Mouse (Mus musculus): ENCODE measurements around the gene Slc39a10. TPM values are rescaled to one million over a fixed set of nuclear protein-coding genes. Genes with fewer than 3 reads are reported as not detected.

Slc39a10 gene
- total and polyA plus RNA-seq, 2 experiments = 0.72 to 2.5 TPM

- Histone ChIP-seq H3K27me3 (ENCODE audit: control insufficient read depth, insufficient read depth, low read length) (no peaks in the 10 kb centered on the region), H3K4me3 (ENCODE audit: insufficient read depth, low read depth, low read length) (no peak overlapping the region), H3K27ac (replicated peaks; ENCODE audit: insufficient read depth, low read depth, low read length) (no peak overlapping the region), H3K9ac (ENCODE audit: low read depth, low read length) (no peak overlapping the region), H3K79me2 (ENCODE audit: control insufficient read depth, insufficient read depth, low read length) (no peaks in the 10 kb centered on the region), H3K36me3 (ENCODE audit: control insufficient read depth, insufficient read depth, low read length) (no peaks in the 10 kb centered on the region), H3K4me1 (ENCODE audit: control insufficient read depth, insufficient read depth, low read length) (no peaks in the 10 kb centered on the region)
- DNase-seq (ENCODE audit: extremely low read depth, low read depth, low spot score) = no peak
- TF ChIP-seq CTCF (IDR thresholded peaks at IDR 0.05; ENCODE audit: low read depth, low read length) = no peak
- no peak for TF ChIP-seq POLR2A (IDR thresholded peaks at IDR 0.05; ENCODE audit: extremely low read depth, insufficient read depth, low read length)
- WGBS = 90% methylated on average over 2 of the region's 2 CpGs
Measured at GRCm38 (mm10) chr1:46863434-46863833, 29.2 kb downstream of the Slc39a10 start.

DNA sequence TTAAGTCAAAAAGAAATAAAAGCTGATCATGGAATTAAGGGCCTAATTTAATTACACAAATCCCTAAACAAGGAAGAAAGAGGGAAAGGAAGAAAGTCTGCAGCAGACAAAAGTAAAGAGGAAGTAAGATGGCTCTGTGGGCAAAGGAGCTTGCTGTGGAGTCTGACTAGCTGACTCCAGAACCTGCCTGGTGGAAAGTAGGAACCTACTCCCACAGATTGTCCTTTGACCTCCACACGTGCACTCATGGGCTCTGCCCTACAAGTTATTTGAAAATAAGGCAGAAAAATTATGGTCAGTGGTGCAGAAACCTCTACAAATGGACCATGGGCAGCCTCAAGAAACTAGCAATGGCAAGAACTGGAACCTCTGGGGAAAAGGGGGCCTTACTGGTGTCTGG is 32.6 kb downstream of the Slc39a10 start:
- no peaks in the 10 kb centered on the region for H3K4me1 ChIP-seq (ENCODE audit: control insufficient read depth, insufficient read depth, low read length)
- no peak for DNase-seq (ENCODE audit: extremely low read depth, low read depth, low spot score)
- no peaks in the 10 kb centered on the region for H3K27me3 ChIP-seq (ENCODE audit: control insufficient read depth, insufficient read depth, low read length)
- H3K27ac ChIP-seq (replicated peaks; ENCODE audit: insufficient read depth, low read depth, low read length) = no peak overlapping the region
- H3K4me3 ChIP-seq (ENCODE audit: insufficient read depth, low read depth, low read length) = no peak overlapping the region
- H3K9ac ChIP-seq (ENCODE audit: low read depth, low read length) = no peak overlapping the region
- no peaks in the 10 kb centered on the region for H3K36me3 ChIP-seq (ENCODE audit: control insufficient read depth, insufficient read depth, low read length)
- TF ChIP-seq CTCF (IDR thresholded peaks at IDR 0.05; ENCODE audit: low read depth, low read length) (no peak), POLR2A (IDR thresholded peaks at IDR 0.05; ENCODE audit: extremely low read depth, insufficient read depth, low read length) (no peak)
- 61% methylated on average over 1 of the region's 1 CpGs for WGBS
- H3K79me2 ChIP-seq (ENCODE audit: control insufficient read depth, insufficient read depth, low read length) = no peaks in the 10 kb centered on the region

DNA sequence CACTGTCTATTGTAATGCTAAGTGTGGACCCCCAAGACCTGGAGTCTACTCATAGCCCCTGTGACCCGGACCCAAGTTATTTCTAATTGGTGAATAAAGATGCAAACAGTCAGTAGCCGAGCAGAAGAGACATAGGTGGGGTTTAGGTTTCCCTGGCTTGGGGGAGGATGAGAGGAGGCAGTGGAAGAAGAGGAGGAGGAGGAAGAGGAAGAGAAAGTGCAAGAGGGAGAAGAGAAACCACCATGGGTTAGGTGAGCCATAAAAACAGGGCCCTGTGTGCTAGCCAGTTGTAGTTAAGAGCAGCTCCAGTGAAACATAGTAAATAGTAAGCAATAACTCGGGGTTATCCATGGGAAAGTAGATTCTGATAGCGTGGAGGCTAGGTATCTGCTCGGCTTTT is 34.1 kb downstream of the Slc39a10 start:
- DNase-seq (ENCODE audit: extremely low read depth, low read depth, low spot score) = no peak

DNA sequence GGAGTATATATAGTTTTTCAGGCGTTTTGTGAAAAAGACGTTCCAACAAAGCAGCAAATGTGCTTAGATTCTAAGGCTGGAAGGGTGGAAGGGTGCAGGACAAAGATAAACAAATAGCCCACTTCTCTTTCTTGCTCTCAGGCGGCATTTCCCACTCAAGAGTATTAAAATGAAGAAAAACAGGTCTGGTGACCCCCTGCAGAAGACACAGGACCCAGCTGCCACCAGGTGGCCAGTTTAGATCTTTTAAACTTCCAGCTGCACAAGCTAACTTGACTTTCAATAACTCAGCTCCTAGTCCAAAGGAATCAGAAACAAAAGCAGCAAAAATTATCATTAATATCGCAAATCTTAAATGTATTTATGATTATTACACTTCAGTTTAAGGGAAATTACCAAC is 36.2 kb downstream of the Slc39a10 start:
- H3K4me1 ChIP-seq (ENCODE audit: control insufficient read depth, insufficient read depth, low read length) = no peaks in the 10 kb centered on the region
- H3K79me2 ChIP-seq (ENCODE audit: control insufficient read depth, insufficient read depth, low read length) = no peaks in the 10 kb centered on the region
- H3K36me3 ChIP-seq (ENCODE audit: control insufficient read depth, insufficient read depth, low read length) = no peaks in the 10 kb centered on the region
- H3K27ac ChIP-seq (replicated peaks; ENCODE audit: insufficient read depth, low read depth, low read length) = no peak overlapping the region
- 78% methylated on average over 4 of the region's 4 CpGs for WGBS
- H3K4me3 ChIP-seq (ENCODE audit: insufficient read depth, low read depth, low read length) = no peak overlapping the region
- no peak overlapping the region for H3K9ac ChIP-seq (ENCODE audit: low read depth, low read length)
- H3K27me3 ChIP-seq (ENCODE audit: control insufficient read depth, insufficient read depth, low read length) = no peaks in the 10 kb centered on the region
- no peak for TF ChIP-seq CTCF (IDR thresholded peaks at IDR 0.05; ENCODE audit: low read depth, low read length)
- no peak for TF ChIP-seq POLR2A (IDR thresholded peaks at IDR 0.05; ENCODE audit: extremely low read depth, insufficient read depth, low read length)
- no peak for DNase-seq (ENCODE audit: extremely low read depth, low read depth, low spot score)

More for the DNA sequence above, 34.1 kb downstream of the Slc39a10 start:
- no peak for TF ChIP-seq CTCF (IDR thresholded peaks at IDR 0.05; ENCODE audit: low read depth, low read length)
- no peak for TF ChIP-seq POLR2A (IDR thresholded peaks at IDR 0.05; ENCODE audit: extremely low read depth, insufficient read depth, low read length)
- H3K4me1 ChIP-seq (ENCODE audit: control insufficient read depth, insufficient read depth, low read length) = no peaks in the 10 kb centered on the region
- no peak overlapping the region for H3K4me3 ChIP-seq (ENCODE audit: insufficient read depth, low read depth, low read length)
- H3K27ac ChIP-seq (replicated peaks; ENCODE audit: insufficient read depth, low read depth, low read length) = no peak overlapping the region
- H3K9ac ChIP-seq (ENCODE audit: low read depth, low read length) = no peak overlapping the region
- H3K36me3 ChIP-seq (ENCODE audit: control insufficient read depth, insufficient read depth, low read length) = no peaks in the 10 kb centered on the region
- H3K27me3 ChIP-seq (ENCODE audit: control insufficient read depth, insufficient read depth, low read length) = no peaks in the 10 kb centered on the region
- 88% methylated on average over 5 of the region's 5 CpGs for WGBS
- H3K79me2 ChIP-seq (ENCODE audit: control insufficient read depth, insufficient read depth, low read length) = no peaks in the 10 kb centered on the region

- H3K9ac ChIP-seq (ENCODE audit: low read depth, low read length) = peak overlapping the region; percentile 89
- 0 out of 2 replicates have a peak, but pooled peaks have one; percentile 20 for TF ChIP-seq POLR2A (IDR thresholded peaks at IDR 0.05; ENCODE audit: extremely low read depth, insufficient read depth, low read length)
- no peak for TF ChIP-seq CTCF (IDR thresholded peaks at IDR 0.05; ENCODE audit: low read depth, low read length)
- no peaks in the 10 kb centered on the region for H3K36me3 ChIP-seq (ENCODE audit: control insufficient read depth, insufficient read depth, low read length)
- WGBS = 27% methylated on average over 18 of the region's 18 CpGs
- H3K79me2 ChIP-seq (ENCODE audit: control insufficient read depth, insufficient read depth, low read length) = no peaks in the 10 kb centered on the region
- no peaks in the 10 kb centered on the region for H3K4me1 ChIP-seq (ENCODE audit: control insufficient read depth, insufficient read depth, low read length)
- DNase-seq (ENCODE audit: extremely low read depth, low read depth, low spot score) = peak; percentile 83
- peak overlapping the region; percentile 84 for H3K4me3 ChIP-seq (ENCODE audit: insufficient read depth, low read depth, low read length)
- H3K27ac ChIP-seq (replicated peaks; ENCODE audit: insufficient read depth, low read depth, low read length) = peak overlapping the region; percentile 96
- no peaks in the 10 kb centered on the region for H3K27me3 ChIP-seq (ENCODE audit: control insufficient read depth, insufficient read depth, low read length)
Measured at GRCm38 (mm10) chr1:46854036-46854900, 38.4 kb downstream of the Slc39a10 start.

All from liver, adult 2 months (tissue).